Mouse (Mus musculus): ENCODE results near the gene Gm1140. TPM values are rescaled to one million over a fixed set of nuclear protein-coding genes. Genes with fewer than 3 reads are reported as not detected.
"Not testable (repeated sequence)": the region's sequence is repeated elsewhere in the genome, so short reads cannot be mapped to it uniquely, and the experiment has no call there.

Gene Gm1140
- total RNA-seq (2021), result not detected in 2 replicates
- long read RNA-seq, result 0 reads

DNA sequence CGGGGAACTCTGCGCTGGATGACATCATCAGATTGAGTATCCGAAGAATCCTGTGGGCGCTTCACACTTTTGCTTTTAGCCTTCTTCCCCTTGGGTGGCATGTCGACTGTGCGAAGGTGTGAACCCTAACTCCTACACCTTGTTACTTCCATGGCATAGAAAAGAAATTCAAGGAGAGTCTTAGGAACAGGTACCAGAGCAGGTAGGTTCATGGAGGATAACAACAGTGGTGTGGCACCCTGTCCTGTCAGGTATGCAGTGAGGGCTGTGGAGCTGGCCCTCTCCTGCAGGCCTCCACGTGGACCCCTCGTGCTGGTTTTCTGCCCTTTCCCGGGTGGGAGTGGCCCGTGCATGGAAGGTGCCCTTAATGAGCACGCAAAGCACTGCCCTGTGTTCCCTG, at the start of gene Gm1140:
TSS of gene Gm1140 (minus strand) at position 101 of the 400 bp plus-strand sequence.
- DNase-seq, result not testable (repeated sequence)

DNA sequence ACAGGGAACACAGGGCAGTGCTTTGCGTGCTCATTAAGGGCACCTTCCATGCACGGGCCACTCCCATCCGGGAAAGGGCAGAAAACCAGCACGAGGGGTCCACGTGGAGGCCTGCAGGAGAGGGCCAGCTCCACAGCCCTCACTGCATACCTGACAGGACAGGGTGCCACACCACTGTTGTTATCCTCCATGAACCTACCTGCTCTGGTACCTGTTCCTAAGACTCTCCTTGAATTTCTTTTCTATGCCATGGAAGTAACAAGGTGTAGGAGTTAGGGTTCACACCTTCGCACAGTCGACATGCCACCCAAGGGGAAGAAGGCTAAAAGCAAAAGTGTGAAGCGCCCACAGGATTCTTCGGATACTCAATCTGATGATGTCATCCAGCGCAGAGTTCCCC, 2.0 kb upstream of the Gm1140 start, which contains the start of gene Gm14692:
TSS of gene Gm14692 (plus strand) at position 301 of the 400 bp plus-strand sequence.
- DNase-seq, result not testable (repeated sequence)

Other genes with a start within 250 kb of the Gm1140 start
- gene Gm14692, start 2.1 kb upstream of the Gm1140 start, total RNA-seq (2021), result not detected in 2 replicates
- gene 4933436I01Rik, start 227.9 kb upstream of the Gm1140 start, total RNA-seq (2021), result not detected in 2 replicates